Mouse (Mus musculus) olfactory bulb, adult 2 months (tissue): ENCODE results near the gene Ankrd42.

Experiments used
- CTCF ChIP-seq: fragments of 200-500 bp; IDR thresholded peaks from 2 replicates; pipeline ENCODE4 v1.5.1; 2012; ENCODE audit warnings: low read depth, mild to moderate bottlenecking, low read length, moderate library complexity; ENCODE audit not compliant: insufficient read depth
- POLR2A ChIP-seq: fragments of 200-500 bp; IDR thresholded peaks from 2 replicates; pipeline ENCODE4 v1.6.1; 2012; ENCODE audit warnings: mild to moderate bottlenecking, low read depth, low read length, moderate library complexity; ENCODE audit not compliant: insufficient read depth

DNA sequence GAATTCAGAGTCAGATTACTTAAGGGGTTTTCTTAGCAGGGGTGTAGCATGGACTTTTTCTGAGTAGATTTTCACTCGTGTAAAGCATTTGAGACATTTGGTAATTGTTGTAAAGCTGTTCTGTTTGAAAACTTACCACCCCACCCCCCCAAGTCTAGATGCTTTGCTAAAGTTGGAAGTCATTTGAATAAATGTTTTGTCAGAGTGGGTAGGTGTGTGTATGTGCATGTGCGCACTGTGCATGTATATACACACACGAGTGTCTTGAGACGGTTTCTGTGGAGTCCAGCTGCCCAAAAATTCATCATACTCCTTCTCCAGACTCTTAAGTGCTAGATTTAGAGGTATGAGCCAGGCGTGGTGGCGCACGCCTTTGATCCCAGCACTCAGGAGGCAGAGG lies 53.4 kb downstream of the Ankrd42 start:
- TF ChIP-seq CTCF (no peak), POLR2A (no peak)
